Comparison of ENCODE assay signal across 18 mouse cellular contexts in the genomic region with DNA sequence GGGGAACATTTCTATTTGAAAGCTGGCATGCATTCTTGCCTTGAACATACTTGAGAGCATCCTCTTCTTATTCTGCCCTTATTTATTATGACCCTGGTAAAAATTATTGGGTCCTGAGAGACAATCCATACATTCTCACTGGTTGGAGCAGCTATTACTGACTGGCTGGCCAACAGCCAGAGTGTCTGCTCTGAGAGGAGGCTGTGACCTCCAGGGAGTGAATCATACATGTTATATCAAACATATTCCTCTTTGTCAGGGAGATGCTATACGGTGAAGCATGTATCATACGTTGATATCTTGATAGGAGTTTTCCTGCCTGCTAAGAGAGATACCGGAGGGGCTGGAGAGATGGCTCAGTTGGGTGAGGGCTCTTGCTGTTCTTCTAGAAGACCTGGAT.
"Had no signal": no experiment of that assay in that cellular context is flagged by ENCODE, and none has a peak within 500 bp of the region (broad histone marks: within the 10 kb centered on the region; RNA-seq: fewer than 3 reads in every experiment).

No protein-coding gene starts in this region.

- H3K4me3 ChIP-seq: layer of hippocampus, adult 2 months; limb, embryonic 12.5 days; liver, embryonic 13.5 days; lung, embryonic 15.5 days; megakaryocyte, embryonic 14.5 days; midbrain, embryonic 15.5 days; neural tube, embryonic 13.5 days had no signal

- H3K9ac ChIP-seq: limb, embryonic 12.5 days; liver, embryonic 13.5 days; liver, postnatal 0 days; lung, embryonic 15.5 days; midbrain, embryonic 15.5 days; neural tube, embryonic 13.5 days had no signal

- H3K4me1 ChIP-seq: liver, embryonic 13.5 days; midbrain, embryonic 15.5 days; neural tube, embryonic 13.5 days had no signal

- H3K27me3 ChIP-seq: limb, embryonic 12.5 days; liver, embryonic 13.5 days; lung, embryonic 15.5 days; megakaryocyte, embryonic 14.5 days; midbrain, embryonic 15.5 days; neural tube, embryonic 13.5 days had no signal

- DNase-seq: kidney, postnatal 10 days; kidney, postnatal 4 days; liver; liver, embryonic 13.5 days; liver, postnatal 0 days; lung, postnatal 14 days; retina, postnatal 1 day; right cerebral cortex, postnatal 4 days; spleen, adult 18-20 months; thymus, postnatal 36 days had no signal

- H3K27ac ChIP-seq: layer of hippocampus, adult 2 months; limb, embryonic 12.5 days; liver, embryonic 13.5 days; lung, embryonic 15.5 days; macrophage; midbrain, embryonic 15.5 days; neural tube, embryonic 13.5 days had no signal

- ATAC-seq: liver, postnatal 0 days; midbrain, embryonic 15.5 days had no signal

- H3K9me3 ChIP-seq: limb, embryonic 12.5 days; liver, embryonic 13.5 days; lung, embryonic 15.5 days; midbrain, embryonic 15.5 days; neural tube, embryonic 13.5 days had no signal

- H3K36me3 ChIP-seq: limb, embryonic 12.5 days; lung, embryonic 15.5 days; midbrain, embryonic 15.5 days; neural tube, embryonic 13.5 days had no signal

- H3K4me2 ChIP-seq: limb, embryonic 12.5 days; liver, embryonic 13.5 days; lung, embryonic 15.5 days; midbrain, embryonic 11.5 days; midbrain, embryonic 15.5 days; neural tube, embryonic 13.5 days had no signal
